Mouse (Mus musculus) small intestine, adult 2 months (tissue): Measurements from ENCODE around the gene Nckap5.

Experiments
- CTCF ChIP-seq: fragments of 200-500 bp; IDR thresholded peaks from 2 replicates; pipeline ENCODE4 v1.5.1; 2012; ENCODE audit warnings: low read depth, mild to moderate bottlenecking, control low read depth, inconsistent platforms, low read length, moderate library complexity, mixed read lengths; ENCODE audit not compliant: insufficient replicate concordance, insufficient read length; ENCODE audit errors: extremely low read depth
- POLR2A ChIP-seq: fragments of 200-500 bp; IDR thresholded peaks from 2 replicates; pipeline ENCODE4 v1.6.1; 2012; ENCODE audit warnings: low read depth, mild to moderate bottlenecking, control low read depth, inconsistent platforms, low read length, moderate library complexity

DNA sequence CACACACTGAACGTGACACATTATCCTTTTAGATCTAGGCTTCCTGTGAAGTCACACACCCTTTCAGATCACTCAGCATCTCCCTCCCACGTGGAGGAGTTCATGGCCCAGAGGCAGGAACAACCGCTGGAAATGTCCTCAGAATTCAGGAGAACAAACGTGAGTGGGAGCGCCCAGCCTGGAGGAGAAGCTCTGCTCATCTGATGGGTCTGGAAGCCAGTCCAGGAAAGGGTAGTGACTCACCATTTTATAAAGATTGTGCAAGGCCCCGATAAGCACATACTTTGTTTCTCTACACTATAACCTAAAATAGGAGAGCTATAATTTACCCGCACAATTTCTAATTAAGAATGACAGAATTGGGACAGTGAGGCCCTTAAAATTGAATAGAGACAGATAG, 24.1 kb downstream of the Nckap5 start:
- no peak for TF ChIP-seq CTCF
- TF ChIP-seq POLR2A, result no peak
